Mouse (Mus musculus) heart, embryonic 11.5 days (tissue): ENCODE measurements around the gene Arid5b. TPM values are rescaled to one million over a fixed set of nuclear protein-coding genes. Genes with fewer than 3 reads are reported as not detected.
A peak's percentile ranks its signal among the peaks of the same experiment; 100 is the strongest.

Experiments used
- ATAC-seq: fragments of 200-750 bp; cut with Nextera tagmentation; replicated peaks from 2 replicates; pipeline ENCODE4 v1.8.0; 2017; ENCODE audit warnings: moderate library complexity; ENCODE audit not compliant: insufficient number of reproducible peaks, low FRiP score, low TSS enrichment
- H3K27ac ChIP-seq: fragments of 300-500 bp; sonication (generic); 2 replicates; pipeline ENCODE4 v1.5.1; 2014; ENCODE audit warnings: mild to moderate bottlenecking, low read depth, low read length
- H3K27me3 ChIP-seq: fragments of 300-500 bp; sonication (generic); 2 replicates; pipeline ENCODE4 v1.6.1; 2014; ENCODE audit warnings: mild to moderate bottlenecking, low read length, mixed read lengths; ENCODE audit not compliant: control insufficient read depth, insufficient read depth
- H3K36me3 ChIP-seq: fragments of 300-500 bp; sonication (generic); 2 replicates; pipeline ENCODE4 v1.6.1; 2014; ENCODE audit warnings: mild to moderate bottlenecking, low read length, moderate library complexity, mixed read lengths; ENCODE audit not compliant: control insufficient read depth, insufficient read depth
- H3K4me1 ChIP-seq: fragments of 300-500 bp; sonication (generic); 2 replicates; pipeline ENCODE4 v1.6.1; 2014; ENCODE audit warnings: low read length; ENCODE audit not compliant: control insufficient read depth, insufficient read depth
- H3K4me2 ChIP-seq: fragments of 300-500 bp; sonication (generic); 2 replicates; pipeline ENCODE4 v1.6.1; 2014; ENCODE audit warnings: mild to moderate bottlenecking, moderate library complexity
- H3K4me3 ChIP-seq: fragments of 300-500 bp; sonication (generic); 2 replicates; pipeline ENCODE4 v1.5.1; 2014; ENCODE audit warnings: low read depth, low read length
- H3K9ac ChIP-seq: fragments of 300-500 bp; sonication (generic); 2 replicates; pipeline ENCODE4 v1.6.1; 2014; ENCODE audit warnings: mild to moderate bottlenecking, low read depth, low read length, moderate library complexity
- H3K9me3 ChIP-seq: fragments of 300-500 bp; sonication (generic); replicated peaks from 2 replicates; pipeline ENCODE4 v1.6.1; 2016; ENCODE audit warnings: low read length; ENCODE audit not compliant: control insufficient read depth
- WGBS: fragments of 180-500 bp; shearing (Covaris S2); extraction: QIAGEN DNeasy Blood & Tissue Kit; methylation state at CpG from one replicate; pipeline ENCODE4 v1.1.7; 2014; ENCODE audit not compliant: insufficient replicate concordance; 5-methylcytosine and 5-hydroxymethylcytosine counted together
- polyA plus RNA-seq: library from polyadenylated mRNA; unstranded; fragments of >200 nt; fragmentation: Nextera tagmentation; extraction: Ambion mirVana; gene quantifications from 2 replicates; pipeline ENCODE4 v1.2.1, GENCODE M21; 2014

The Arid5b gene
- polyA plus RNA-seq, 1 experiment from 2014 or later = 21.1 TPM

DNA sequence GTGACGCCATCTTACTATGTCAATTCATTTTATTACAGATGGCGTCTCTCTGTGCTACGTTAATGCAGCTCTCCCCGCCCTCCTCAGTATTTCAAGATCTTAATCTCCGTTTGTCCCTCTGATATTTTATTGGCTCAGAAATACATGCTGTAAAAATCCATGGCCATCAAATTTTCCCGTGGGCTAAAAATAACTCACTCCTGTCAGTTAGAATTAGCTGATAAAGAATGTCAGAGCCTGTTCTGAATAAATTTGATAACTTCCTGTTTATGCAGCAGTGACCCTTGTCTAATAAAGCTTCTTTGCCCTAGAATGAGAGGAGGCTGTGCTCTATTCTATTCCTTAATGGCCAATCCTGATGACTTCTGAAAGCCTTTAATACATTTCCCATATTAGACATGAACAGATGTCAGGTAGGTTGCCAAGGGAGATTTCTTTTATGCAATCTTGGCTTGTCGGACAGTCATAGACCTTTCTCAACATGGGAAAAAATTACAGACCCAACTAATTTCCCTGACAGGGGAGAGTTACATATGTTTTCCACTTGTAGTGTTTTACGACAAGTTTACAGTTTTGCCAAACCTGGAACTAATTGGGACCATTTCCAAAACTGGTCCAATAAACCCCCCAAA lies 152.5 kb downstream of the Arid5b start:
- Histone ChIP-seq H3K4me3 (no peak overlapping the region), H3K4me1 (peaks cover 34% of the 10 kb centered on the region), H3K27me3 (no peaks in the 10 kb centered on the region), H3K4me2 (no peak overlapping the region), H3K9me3 (no peaks in the 10 kb centered on the region), H3K9ac (no peak overlapping the region), H3K36me3 (no peaks in the 10 kb centered on the region), H3K27ac (no peak overlapping the region)
- WGBS = 72% methylated on average over 8 of the region's 8 CpGs
- ATAC-seq = no peak

DNA sequence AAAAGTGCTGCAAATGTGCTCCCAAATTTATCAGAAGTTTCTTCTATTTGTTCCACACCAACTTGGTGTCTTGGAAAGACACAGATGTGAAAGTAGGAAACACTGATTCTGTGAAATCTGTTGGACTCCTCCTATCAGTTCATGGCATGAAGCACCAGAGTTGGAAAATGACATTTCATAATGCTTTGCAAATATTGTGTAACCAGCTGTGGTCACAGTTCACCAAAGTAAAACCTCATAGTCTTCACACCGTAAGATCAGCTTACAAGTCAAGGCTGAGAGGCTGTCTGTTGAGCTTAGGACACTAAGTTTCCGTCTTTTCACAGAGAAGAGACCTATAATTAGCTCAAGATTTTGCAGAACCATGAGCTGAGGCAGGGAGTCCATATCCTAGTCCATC lies 153.6 kb downstream of the Arid5b start:
- Histone ChIP-seq H3K27me3 (no peaks in the 10 kb centered on the region), H3K36me3 (no peaks in the 10 kb centered on the region), H3K4me2 (no peak overlapping the region), H3K4me1 (peaks cover 37% of the 10 kb centered on the region), H3K9me3 (no peaks in the 10 kb centered on the region), H3K9ac (no peak overlapping the region), H3K4me3 (no peak overlapping the region), H3K27ac (no peak overlapping the region)
- no peak for ATAC-seq
- 54% methylated on average over 2 of the region's 2 CpGs for WGBS

DNA sequence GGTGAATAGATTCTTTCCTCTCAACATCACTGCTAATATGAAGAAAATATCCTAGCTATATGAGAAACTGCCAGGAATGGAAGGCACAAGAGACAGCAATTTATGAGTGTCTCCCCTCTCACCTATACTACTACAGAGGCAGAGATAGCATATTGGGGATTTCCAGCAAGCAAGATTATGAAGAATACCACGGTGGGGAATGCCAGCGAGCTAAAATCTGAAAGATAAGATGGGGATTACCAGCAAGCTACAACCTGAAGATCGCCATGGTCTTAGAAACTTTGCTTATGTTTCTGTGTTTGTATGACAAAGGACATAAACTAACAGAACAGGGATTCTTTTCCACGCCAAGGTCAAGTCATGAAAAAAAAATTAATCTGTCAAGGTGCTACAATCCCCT lies 155.1 kb downstream of the Arid5b start:
- WGBS = 76% methylated on average over 4 of the region's 4 CpGs
- Histone ChIP-seq H3K4me3 (no peak overlapping the region), H3K9ac (no peak overlapping the region), H3K27ac (no peak overlapping the region), H3K4me2 (no peak overlapping the region), H3K4me1 (peaks cover 28% of the 10 kb centered on the region), H3K27me3 (no peaks in the 10 kb centered on the region), H3K9me3 (no peaks in the 10 kb centered on the region), H3K36me3 (no peaks in the 10 kb centered on the region)
- no peak for ATAC-seq

DNA sequence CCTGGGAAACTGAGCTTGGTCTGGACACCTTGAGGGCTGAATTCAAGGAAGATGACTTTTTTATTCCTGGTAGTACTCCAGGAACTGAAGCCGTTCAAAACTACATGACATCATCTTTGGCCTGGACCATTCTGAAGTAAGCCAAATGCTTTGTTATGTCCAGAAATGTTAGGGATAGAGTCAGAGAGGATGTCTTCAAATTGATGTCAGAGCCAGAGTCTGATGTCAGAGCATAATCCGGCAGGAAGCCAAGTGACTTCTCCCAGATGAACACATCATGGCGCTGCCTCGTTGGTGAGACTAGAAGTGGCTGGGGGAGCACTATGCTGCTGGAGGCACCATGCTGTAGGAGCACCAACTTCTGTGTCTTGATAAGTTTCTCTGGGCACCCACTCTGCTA lies 156.6 kb downstream of the Arid5b start:
- no peak overlapping the region for H3K9ac ChIP-seq
- no peaks in the 10 kb centered on the region for H3K9me3 ChIP-seq
- no peak for ATAC-seq
- 86% methylated on average over 4 of the region's 4 CpGs for WGBS
- no peak overlapping the region for H3K4me2 ChIP-seq
- H3K27me3 ChIP-seq = no peaks in the 10 kb centered on the region
- no peak overlapping the region for H3K27ac ChIP-seq
- H3K4me1 ChIP-seq = peaks cover 15% of the 10 kb centered on the region
- no peaks in the 10 kb centered on the region for H3K36me3 ChIP-seq
- no peak overlapping the region for H3K4me3 ChIP-seq

DNA sequence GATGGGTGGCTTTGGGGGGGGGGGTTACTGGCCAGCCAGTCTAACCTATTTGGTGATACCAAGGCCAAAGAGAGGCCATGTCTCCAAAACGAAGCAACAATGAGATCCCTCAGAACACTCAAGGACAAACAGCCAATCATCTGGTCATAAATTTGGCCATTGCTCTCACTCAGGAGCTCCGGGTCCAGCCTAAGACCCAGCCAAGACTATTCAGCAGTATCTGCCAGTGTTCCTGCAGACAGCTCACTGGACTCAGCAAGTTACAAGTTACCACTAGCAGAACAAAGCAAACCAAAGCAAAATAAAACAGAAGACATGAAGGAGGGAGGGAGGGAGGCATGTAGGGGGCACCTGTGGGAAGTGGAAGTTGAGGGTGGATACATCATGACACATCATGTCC lies 157.3 kb downstream of the Arid5b start:
- no peak for ATAC-seq
- H3K4me3 ChIP-seq = no peak overlapping the region
- no peaks in the 10 kb centered on the region for H3K27me3 ChIP-seq
- H3K9me3 ChIP-seq = no peaks in the 10 kb centered on the region
- WGBS = 88% methylated on average over 2 of the region's 2 CpGs
- no peak overlapping the region for H3K27ac ChIP-seq
- peaks cover 13% of the 10 kb centered on the region; the same call in 1 of the 2 replicates for H3K4me1 ChIP-seq
- no peaks in the 10 kb centered on the region for H3K36me3 ChIP-seq
- no peak overlapping the region for H3K4me2 ChIP-seq
- no peak overlapping the region for H3K9ac ChIP-seq

DNA sequence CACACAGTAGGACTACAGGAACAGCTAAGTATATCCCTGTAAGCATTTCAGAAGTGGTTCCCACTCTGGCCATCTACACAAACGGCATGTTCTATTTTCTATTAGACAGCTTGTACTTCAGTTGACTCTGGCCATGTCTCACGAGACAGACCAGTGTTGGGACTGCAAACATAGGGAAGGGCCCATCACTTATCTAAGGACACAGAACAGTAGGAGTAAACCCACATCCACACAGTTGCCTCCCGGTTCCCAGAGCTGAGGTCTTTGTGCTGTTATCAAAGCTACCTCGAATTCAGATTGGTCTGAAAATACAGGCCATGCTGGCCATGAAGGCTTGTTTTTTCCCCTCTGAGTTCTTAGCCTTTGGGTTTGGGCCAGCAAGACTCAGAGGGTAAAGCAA lies 158.5 kb downstream of the Arid5b start:
- H3K36me3 ChIP-seq = no peaks in the 10 kb centered on the region
- no peak overlapping the region for H3K9ac ChIP-seq
- no peaks in the 10 kb centered on the region for H3K27me3 ChIP-seq
- H3K27ac ChIP-seq = no peak overlapping the region
- H3K4me1 ChIP-seq = peaks cover 10% of the 10 kb centered on the region; the same call in 1 of the 2 replicates
- no peak overlapping the region for H3K4me2 ChIP-seq
- no peak for ATAC-seq
- no peak overlapping the region for H3K4me3 ChIP-seq
- no peaks in the 10 kb centered on the region for H3K9me3 ChIP-seq
- 47% methylated on average over 4 of the region's 4 CpGs for WGBS

DNA sequence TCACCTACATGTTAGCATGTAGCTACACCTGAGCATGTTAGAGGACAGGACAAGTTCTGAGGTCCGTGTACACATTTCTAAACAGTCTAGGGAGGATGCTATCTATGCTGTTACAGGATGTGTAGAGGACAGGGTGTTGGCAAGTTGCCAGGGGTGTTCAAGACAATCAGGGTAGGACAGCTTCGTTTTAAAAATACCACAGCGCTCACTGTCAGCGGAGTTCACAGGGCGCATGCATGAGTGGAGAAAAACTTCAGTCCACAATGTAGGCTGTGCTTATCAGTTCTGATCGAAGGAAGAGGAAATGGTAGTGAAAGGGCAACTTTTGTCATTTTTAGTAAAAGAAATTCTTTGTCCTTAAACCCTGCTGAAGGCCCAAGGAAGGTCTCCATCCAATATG lies 159.3 kb downstream of the Arid5b start:
- Histone ChIP-seq H3K4me3 (no peak overlapping the region), H3K9ac (no peak overlapping the region), H3K4me1 (peaks cover 10% of the 10 kb centered on the region; the same call in 1 of the 2 replicates), H3K27ac (no peak overlapping the region), H3K4me2 (no peak overlapping the region), H3K9me3 (no peaks in the 10 kb centered on the region), H3K27me3 (no peaks in the 10 kb centered on the region), H3K36me3 (no peaks in the 10 kb centered on the region)
- 20% methylated on average over 6 of the region's 6 CpGs for WGBS
- peak; percentile 61; the same call in 1 of the 2 replicates for ATAC-seq

DNA sequence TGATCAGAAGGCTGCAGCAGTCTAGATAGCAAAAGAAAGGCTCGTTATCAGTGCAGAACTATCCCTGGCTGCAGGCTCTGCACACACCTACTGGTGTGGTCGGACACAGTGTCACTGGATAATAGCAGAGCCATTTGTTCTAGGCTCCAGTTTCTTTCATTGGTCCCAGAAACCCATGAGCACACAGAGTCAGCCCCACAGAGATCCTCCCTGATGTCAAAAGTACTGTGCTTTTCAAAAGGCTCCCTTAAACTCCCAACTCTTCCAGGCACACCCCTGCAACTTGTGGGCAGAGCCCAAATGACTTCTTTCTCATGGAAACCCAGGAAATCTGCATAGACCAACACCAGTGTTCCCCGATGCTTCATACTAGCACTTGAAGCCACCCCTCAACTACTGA lies 163.6 kb downstream of the Arid5b start:
- Histone ChIP-seq H3K4me3 (no peak overlapping the region), H3K9me3 (no peaks in the 10 kb centered on the region), H3K36me3 (no peaks in the 10 kb centered on the region), H3K27me3 (no peaks in the 10 kb centered on the region), H3K9ac (no peak overlapping the region), H3K4me1 (peaks cover 13% of the 10 kb centered on the region), H3K27ac (no peak overlapping the region), H3K4me2 (no peak overlapping the region)
- no peak for ATAC-seq
- 83% methylated on average over 3 of the region's 3 CpGs for WGBS

DNA sequence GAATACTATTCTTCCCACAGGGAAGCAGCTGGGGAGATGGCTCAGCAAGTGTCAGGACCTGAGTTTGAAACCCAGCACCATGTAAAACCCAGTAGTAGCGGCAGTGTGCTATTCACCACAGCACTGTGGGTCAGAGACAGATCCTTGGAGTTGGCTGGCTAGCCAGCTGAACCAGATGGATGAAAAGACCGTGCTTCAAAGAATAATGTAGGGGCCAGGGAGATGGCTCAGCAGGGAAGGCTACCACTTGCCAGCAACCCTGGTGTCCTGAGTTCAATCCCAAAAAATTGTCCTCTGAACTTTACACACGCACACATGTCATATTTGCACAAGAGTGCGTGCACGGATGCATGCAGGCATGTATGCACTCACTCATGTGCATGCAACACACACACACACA lies 164.9 kb downstream of the Arid5b start:
- 89% methylated on average over 5 of the region's 5 CpGs for WGBS
- Histone ChIP-seq H3K27ac (no peak overlapping the region), H3K9ac (no peak overlapping the region), H3K4me2 (no peak overlapping the region), H3K27me3 (no peaks in the 10 kb centered on the region), H3K36me3 (no peaks in the 10 kb centered on the region), H3K4me3 (no peak overlapping the region), H3K9me3 (no peaks in the 10 kb centered on the region), H3K4me1 (peaks cover 7% of the 10 kb centered on the region; the same call in 1 of the 2 replicates)
- no peak for ATAC-seq
